Mouse (Mus musculus): ENCODE data around the gene Hdac5.

Hdac5 gene

DNA sequence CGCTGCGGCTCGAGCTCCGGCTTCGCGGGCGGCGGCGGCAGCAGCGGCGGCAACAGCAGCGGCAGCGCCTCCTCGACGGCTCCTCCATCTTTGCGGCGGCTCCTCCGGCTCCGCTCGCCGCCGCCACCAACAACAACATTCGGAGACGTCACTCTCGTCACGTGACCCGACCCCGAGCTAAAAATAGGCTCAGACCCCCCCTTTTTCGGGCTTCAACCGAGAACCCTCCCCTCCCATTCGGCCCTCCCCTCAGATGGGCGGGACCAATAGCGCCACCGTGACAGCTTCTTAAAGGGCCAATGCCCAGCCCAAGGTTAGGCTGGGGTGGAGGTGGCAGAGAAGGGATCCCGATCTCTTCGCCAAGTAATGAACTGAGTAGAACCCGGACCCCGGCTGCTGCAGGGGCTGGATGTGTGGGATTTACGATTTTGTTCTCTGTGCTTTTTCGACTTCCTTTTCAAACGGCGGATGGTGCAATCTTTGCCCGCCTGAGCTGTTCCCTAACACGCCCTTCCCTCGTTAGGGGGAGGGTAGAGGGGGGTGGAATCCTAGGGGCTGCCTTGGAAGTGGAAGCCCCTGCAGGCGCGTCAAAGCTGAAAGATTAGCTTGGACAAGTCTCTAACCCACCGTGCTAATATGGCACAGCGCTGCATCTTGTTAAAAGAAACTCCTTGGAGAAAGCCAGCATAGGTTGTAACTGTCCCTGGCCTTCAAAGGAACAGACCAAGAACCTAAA is at the start of gene Hdac5:
TSS of gene Hdac5 (minus strand) at position 161 of the 736 bp plus-strand sequence.
- in situ Hi-C loops (cut with MboI, MseI), result no loop called here

DNA sequence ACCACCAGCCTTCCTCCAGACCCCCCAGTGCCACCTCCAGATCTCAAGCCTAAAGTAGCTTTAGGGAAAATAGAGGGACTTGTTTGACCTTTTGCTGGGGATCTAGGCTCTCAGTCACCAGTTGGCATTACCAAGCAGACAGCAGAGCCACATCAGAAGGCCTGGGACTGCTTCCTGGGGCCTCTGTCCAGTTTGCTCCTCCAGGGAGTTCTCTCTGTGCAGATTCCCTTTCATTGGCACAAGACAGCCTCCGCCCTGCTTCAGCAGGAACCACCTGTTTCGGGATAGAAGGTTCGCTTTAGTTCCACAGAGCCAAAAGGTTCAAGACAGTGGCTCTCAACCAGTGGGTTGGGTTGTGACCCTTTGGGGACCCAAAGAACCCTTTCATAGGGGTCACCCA is 49.6 kb upstream of the Hdac5 start:
- in situ Hi-C loops (cut with MboI, MseI), result loop anchor here (10.0 kb wide), 1 partner anchor 415 kb away; no protein-coding TSS in a partner anchor

DNA sequence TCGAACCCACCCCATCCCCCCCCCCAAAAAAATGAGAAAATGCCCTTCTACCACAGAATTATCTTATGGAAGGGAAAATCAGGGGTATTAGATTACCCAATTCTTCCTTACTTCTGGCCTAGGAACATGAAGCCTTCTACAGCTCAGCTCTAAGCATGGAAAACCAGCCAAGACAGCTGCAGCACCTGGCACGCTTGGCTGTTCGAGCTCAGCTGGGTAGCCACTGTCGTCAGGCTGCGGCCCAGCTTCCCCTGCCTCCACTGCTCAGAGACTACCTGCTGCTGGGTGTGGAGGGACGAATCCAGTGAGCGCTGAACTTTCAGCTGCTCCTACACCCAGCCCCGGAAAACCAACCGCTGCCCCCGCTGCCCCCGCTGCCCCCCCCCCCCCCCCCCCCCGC is 47.8 kb upstream of the Hdac5 start:
- in situ Hi-C loops (cut with MboI, MseI), result loop anchor here (10.0 kb wide), 1 partner anchor 413 kb away; no protein-coding TSS in a partner anchor

DNA sequence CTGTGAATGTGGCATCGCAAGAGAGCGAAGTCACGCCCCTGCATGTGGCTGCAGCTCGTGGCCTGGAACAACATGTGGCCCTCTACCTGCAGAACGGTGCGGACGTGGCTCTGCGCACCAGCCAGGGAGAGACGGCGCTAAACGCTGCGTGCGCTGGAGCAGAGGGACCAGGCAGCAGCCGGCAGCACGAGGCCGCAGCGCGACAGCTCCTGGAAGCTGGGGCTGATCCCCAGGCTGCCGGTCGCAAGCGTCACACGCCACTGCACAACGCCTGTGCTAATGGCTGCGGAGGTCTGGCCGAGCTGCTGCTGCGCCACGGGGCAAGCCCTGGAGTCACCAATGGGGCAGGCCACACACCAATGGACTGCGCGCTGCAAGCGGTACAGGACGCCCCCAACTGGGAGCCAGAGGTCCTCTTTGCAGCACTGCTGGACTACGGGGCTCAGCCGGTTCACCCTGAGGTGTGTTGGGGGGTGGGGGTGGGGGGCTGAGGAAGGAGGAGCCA is 46.5 kb upstream of the Hdac5 start:
- in situ Hi-C loops (cut with MboI, MseI), result loop anchor here (10.0 kb wide), 1 partner anchor 412 kb away; no protein-coding TSS in a partner anchor

DNA sequence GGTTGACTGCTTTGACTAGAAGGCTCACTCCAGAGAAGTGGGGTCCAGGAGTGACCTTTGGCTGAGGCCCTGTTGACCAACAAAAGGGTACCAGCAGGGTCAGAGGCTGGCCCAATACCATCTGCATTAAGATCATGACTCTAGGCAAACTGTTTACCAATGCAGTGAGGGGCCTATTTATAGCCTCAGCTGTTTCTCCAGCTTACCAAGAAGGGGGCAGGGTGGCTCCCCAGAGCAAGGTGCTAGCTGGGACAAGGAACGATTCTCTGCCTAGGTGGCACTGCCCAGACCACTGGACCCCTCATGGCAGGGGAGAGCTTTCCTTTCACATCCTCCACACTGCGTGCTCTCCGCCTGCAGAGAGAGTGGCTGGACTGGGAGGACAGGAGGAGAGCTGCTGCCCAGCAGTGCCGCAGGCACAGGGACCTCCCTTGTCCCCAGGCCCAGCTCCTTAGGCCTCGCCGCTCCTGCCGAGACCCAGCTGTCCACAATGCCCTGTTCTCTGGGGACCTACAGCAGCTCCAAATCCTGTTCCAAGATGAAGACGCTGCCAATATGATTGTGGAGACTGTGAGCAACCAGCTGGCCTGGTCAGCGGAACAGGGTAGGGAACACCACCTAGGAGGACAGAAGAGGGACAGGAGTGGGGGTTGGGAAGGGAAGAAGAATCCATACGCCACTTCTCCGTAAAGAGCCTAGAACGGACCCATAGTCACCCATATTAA is 38.7 kb upstream of the Hdac5 start, which contains the start of gene Asb16:
TSS of gene Asb16 (plus strand) at position 224 of the 725 bp plus-strand sequence.
- in situ Hi-C loops (cut with MboI, MseI), result no loop called here

DNA sequence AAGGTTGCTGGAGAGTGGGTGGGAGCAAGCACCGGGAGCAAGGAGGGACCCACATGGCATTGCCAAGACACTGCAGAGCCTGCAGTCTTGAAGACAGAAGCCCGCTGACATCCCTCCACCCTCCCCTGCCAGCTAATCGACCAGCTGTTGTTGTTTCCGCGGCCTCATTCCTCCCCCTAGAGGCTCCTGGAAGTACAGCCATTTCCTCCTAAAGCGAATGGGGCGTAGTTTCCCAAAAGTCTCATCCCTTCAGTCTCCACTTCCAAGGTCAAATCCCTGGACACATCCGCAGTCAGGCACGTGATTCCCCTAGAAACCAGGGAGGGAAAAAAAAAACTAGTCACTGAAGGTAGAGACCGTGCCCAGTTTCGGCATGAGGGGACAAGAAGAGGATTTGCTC is 37.5 kb upstream of the Hdac5 start:
- in situ Hi-C loops (cut with MboI, MseI), result no loop called here

DNA sequence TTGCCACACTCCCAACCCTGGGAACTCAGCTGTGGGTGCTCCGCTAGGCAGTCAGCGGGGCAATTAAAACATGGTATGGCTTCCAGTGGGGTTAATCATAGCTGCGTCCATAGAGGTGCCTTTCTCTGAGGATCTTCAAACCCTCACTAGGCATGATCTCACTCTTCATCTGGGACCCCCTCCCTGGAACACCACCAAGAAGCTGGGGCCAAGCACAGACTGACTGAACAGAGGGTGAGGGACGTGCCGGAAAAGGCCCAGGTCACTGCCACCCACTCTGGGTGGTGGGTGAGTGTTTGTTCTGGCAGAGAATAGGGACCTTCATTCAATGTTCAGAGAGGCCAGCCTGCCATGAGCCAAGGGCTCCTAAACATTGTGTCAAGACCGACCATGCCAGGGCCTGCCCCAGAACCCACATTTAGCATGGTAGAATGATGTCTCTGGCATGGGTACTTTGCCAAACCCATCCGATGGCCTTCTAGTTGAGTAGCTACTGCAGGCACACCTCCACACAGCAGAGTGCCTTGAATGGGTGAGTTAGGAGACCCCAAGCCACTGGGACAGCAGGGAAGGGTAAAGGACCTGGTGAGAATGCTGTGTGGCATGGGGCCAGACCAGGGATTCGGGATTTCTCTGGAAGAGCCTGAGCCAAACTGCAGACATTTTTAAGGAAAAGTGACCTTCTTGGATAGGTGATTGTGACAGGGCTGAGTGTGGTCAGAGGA is 36.8 kb upstream of the Hdac5 start:
- in situ Hi-C loops (cut with MboI, MseI), result no loop called here

DNA sequence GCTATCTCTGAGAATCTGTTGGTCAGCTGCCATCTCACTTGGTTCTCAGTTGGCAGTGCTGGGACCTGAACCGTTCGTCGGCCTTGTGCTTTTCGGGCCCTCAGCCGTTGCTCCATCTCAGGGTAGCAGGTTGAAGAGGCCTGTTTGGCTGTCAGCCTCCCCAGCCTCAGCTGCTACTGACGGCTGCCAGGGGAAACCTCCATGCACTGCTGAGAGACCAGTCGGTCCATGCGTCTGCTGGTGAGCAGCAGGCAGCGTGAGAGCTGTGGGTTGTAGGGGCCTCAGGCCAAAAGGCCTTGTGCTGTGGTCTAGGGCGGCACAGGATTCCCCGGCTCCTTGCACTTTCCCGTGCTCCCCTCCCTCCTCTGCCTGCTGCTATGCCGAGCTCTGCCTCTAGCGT is 35.9 kb upstream of the Hdac5 start:
- in situ Hi-C loops (cut with MboI, MseI), result no loop called here

DNA sequence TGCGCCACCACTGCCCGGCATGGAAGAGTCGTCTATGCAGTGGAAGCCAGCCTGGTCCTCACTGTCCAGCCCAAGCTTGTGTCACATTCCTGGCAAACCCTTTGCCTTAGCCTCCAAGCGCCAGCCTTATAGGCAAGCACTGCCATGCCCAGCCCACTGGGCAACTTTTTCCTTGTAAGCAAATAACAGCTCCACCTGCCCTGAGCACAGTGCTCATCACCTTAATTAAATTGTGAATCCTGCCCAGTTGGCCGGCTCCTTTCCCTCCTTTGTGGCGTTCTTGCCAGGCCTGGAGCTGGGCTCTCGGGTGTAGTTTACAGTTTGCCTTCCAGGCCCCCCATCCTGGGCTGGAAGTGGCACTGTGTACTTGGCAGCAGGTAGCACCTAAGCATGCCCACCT is 33.2 kb upstream of the Hdac5 start:
- in situ Hi-C loops (cut with MboI, MseI), result no loop called here

DNA sequence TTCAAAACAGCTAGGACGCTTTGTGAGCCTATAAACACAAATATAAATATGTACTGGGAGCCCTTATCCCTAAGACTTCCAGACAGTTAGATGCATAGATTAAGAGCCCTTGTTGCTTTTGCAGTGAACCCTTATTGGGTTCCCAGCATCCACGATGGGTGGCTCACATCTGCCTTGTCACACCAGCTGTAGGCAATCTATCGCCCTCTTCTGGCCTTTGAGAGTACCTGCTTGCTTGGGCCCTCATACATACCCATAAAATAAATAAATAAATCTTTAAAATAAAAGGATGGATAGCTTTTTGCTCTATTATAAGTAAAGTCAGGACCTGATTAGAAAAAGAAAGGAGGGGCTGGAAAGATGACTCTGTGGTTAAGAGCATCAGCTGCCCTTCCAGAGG is 28.6 kb upstream of the Hdac5 start:
- in situ Hi-C loops (cut with MboI, MseI), result no loop called here

DNA sequence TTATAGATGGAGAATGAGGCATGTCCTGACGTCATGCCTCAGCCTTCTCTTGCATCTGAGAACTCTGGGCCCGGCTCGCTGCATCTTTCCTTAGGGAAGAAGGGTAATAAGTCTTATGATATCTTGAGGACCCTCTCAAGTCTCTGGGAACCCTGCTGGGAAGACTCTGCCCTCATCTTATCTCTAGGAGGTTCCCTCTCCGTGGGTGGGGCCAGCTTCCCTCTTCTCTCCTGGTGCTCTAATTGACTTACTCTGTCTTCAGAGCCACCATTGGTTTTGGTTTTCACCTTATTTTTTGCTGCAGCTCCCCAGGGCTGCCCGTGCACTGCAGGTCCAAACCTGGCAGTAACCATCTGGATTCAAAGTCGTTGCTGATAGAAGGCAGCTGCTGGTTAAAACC is 28.1 kb upstream of the Hdac5 start:
- in situ Hi-C loops (cut with MboI, MseI), result no loop called here

DNA sequence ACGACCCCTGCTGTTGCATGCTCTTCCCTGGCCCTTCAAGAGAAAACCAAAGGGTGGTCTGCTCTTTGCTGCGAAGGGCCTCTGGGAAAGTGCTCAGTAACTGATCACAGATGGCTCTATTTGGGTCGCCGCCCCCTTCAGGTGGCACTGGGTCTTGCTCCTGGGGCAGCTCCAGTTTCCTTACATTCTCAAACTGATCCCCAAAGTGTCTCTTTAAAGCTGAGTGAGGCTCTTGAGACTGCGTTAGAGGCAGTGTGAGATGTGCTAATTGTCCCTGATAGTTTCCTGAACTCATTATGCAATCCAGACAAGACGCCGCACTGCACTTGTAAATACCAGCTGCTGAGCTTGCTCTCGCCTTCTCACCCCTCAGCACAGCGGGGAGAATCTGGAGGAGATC is 27.5 kb upstream of the Hdac5 start:
- in situ Hi-C loops (cut with MboI, MseI), result no loop called here

DNA sequence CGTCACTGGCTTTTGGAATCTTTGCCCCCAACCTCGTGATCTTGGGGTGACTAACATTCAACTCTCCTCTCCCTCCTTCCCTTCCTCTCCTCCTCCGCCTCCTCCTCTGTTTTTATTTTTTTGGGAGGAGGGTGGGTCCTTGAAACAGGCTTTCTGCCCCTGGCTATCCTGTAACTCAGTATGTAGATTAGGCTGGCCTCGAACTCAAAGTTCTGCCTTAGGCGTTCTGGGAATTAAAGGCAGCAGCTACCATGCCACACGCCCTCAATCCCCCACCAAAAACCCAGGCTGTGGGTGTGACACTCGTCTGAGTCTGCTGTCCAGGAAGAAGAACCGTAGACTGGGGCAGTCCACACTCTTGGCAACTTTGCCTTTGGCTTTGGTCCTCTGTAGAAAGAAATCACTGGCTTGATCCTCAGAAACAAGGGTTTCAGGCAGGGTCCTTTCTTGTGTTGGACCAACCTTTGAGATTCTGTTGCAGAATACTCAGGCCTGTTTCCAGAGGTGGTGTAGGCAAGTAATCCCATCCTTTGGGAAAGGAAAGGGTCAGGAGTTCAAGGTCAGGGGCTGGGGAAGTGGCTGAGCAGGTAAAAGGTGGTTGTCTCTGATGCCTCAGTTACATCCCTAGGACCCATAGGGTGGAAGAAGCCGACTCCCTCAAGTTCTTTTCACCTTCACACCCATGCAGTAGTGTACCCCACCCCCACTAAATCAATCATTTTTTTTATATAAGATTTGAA is 19.6 kb upstream of the Hdac5 start:
- in situ Hi-C loops (cut with MboI, MseI), result no loop called here

DNA sequence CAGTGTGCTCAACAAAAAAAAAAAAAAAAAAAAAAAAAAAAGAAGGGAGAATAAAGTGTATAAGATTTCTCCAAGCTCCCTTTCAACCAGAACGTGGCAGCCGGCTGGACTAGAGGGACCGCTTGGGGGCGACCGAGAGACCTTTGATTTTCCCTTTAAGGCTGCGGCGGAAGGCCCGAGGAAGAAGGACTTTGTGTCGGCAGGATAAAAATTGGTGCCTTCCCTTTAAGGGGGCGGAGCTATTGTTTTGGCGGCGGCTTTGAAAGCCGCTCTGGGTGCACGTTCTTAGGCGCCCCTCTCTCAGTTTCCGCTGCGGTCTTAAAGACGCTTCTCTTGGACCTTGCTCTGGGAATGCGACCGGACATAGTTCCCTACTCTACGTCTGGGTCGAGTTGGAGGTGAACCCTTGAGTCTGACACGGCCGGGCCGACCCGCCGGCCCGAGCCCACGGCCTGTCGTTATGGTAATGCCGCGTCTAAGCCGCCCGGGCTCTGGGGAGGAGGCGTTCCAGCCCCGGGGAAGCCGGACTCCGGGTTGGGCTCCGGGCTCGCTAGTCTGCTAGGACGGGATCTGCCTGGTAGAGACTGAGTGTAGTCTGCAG is 18.8 kb upstream of the Hdac5 start, which contains the start of gene BC030867:
TSS of gene BC030867 (plus strand) at position 253 of the 601 bp plus-strand sequence.
- in situ Hi-C loops (cut with MboI, MseI), result no loop called here

DNA sequence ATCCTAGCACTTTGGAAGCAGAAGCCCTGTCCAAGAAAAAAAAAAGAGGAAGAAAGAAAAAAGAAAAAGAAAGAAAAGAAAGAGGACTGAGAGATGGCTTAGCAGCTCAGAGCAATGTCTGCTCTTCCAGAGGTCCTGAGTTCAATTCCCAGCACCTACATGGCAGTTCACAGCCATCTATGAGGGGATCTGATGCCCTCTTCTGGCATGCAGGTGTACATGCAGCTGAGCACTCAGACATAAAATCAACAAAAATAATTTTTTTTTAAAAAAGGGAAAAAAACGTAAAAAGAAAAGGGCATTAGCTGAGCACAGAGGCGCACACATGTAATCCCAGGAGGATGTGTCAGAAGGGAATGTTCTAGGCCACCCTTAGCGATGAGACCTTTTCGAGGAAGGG is 16.9 kb upstream of the Hdac5 start:
- in situ Hi-C loops (cut with MboI, MseI), result no loop called here

DNA sequence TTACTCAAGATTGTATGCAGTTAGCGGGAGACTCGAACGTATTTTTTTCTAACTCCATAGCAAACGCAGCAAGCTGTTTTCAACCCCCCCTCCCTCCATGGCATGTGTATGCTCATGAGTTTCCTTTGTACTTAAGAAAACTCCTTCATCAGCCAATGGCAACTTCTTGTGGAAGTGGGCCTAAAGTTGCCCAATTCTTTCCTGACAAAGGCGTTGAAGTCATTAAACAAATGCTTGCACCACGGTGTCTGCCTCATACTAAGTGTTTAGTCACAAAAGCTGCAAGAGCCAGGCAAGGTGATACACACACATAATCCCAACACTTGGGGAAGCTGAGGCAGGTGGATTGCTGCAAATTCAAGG is 16.3 kb upstream of the Hdac5 start:
- in situ Hi-C loops (cut with MboI, MseI), result no loop called here

DNA sequence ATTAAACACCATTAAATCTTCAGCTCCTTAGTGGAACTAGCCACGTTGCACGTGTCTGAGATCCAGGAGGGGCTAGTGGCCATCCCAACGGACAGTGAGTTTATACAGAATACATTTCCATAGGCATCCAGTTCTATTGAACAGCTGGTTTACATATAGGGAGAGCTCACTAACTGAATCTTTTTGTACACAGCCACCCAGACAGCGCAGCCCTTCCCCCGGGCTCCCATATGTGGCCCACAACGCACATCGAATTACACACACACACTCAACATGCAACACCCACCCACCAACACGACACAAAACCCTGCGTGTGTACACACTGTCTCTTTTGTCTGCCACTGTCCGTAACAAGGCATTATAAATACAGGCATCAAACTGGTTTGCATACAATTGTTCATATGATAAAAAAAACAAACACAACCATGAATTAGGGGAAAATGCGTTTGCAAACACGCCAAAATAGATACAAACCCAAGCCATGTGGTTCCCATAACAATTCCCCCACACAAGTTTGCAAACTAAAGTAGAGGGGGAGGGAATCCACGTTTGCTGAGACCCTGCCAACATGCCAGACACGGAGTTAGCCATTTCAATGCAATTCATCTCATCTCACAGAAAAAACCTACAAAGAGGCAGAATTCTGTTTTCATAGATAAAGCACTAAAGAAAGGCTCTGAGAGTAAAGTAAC is 15.8 kb upstream of the Hdac5 start:
- in situ Hi-C loops (cut with MboI, MseI), result no loop called here

DNA sequence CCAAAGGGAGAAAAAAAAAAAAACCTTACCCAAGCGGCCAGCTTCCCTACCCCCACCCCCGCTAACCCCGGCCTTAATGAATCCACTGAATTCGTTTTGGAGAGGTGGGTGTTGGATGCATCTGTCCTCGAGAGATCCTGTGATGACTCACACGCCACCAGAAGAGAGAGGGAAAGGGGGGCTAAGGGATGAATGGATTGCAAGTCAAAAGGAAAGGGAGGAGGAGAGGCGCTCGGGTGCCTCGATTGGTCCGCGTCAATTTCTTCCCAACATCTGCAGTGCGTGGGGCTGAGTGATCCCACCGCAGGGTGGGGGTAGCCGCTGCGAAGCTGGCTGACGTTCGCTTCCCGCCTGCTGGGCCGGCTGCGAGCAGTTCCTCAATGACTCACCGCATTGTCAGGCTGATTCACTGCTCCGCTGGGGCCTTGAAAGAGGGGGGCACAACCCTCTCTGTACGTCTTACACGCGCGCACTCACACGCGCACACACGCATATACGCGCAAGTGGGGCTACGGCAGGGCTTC is 15.0 kb upstream of the Hdac5 start:
- in situ Hi-C loops (cut with MboI, MseI), result no loop called here

DNA sequence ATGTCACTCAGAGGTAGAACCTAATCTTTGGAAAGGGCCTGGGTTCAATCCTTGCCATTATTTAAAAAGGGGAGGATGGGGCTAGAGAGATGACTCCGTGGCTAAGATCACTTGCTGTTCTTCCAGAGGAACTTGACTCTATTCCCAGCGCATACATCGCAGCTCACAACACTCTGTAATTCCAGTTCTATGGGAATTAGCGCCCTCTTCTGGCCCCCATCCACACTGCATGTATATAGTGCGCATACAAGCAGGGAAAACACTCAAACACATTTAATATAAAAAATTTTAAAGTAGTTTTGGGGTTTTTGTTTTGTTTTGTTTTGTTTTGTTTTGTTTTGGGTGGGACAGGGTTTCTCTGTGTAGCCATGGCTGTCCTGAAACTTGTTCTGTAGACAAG is 11.9 kb upstream of the Hdac5 start:
- in situ Hi-C loops (cut with MboI, MseI), result no loop called here

DNA sequence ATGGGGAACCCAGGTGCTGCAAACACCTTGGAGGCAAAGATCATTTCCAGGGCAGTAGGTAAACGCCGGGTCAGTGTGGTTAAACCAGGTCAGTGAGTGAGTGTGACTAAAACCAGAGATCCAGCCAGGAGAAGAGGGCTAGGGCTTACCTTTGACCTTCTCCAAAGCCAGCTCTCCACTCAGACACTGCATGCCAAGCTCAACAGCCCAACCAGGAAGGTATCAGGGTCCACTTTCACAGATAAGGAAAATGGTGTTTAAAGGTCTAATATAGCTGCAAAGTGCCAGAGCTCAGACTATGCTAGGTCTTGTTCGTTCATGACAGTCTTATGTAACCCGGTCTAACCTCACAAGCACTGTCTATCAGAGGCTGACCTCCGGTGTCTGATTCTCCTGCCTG is 11.3 kb upstream of the Hdac5 start:
- in situ Hi-C loops (cut with MboI, MseI), result no loop called here
